Mouse (Mus musculus) activated CD4-positive, CD25-positive, alpha-beta regulatory T cell, adult 4 months (primary cell): ENCODE measurements around the gene Tmem82. TPM values are rescaled to one million over a fixed set of nuclear protein-coding genes. Genes with fewer than 3 reads are reported as not detected.

Source experiments
- ATAC-seq: one replicate; pipeline ENCODE4 v1.8.0; 2017
- polyA plus RNA-seq, 2 experiments: library from polyadenylated mRNA; unstranded; fragments of 100-300 nt; shearing (Covaris generic); gene quantifications; one replicate each; pipeline ENCODE4 v1.2.1; 2017

The Tmem82 gene
- polyA plus RNA-seq, 2 experiments from 2014 or later = 0.19 TPM; not detected in 1

DNA sequence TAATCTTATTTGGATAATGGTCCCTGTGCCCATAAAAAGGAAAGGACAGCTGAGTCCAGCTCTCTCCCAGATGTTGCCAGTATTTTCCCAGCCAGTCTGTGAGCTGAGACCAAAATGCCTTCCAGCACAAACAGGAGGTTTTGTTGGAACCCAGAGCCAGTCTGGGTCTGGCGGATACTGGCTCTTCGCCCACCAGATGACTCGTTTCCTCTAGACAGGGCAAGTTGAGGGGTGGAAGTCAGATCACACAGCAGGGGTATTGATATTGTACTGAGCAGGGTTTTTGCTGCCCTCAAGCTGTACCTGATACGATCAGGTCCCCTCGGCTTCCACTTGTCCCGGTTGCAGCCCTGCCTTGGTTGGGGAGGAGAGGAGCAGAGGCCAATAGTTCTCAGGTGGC, 8.9 kb downstream of the Tmem82 start:
- no peak for ATAC-seq

DNA sequence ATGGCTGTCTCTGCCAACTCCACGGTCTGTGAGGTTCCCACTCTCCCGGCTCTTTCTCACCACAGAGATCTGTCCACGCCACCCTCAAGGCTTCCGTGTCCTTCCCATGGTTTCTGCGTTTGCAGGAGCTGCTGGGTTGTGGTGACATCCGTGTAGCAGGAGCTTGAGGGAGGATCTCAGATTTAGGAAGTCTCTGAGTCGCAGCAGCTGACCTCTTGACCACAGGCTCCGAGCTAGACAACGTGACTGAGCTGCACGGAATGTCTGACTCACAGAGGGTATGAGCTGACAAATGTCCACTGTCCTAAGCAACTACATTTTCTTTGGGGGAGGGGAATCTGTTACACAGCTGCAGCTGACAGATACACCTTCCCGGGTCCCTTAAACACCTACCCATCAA, 12.6 kb downstream of the Tmem82 start, which contains the start of gene Fblim1:
Gene Fblim1 (minus strand): TSS at position 236 of the 400 bp plus-strand sequence.
- ATAC-seq = no peak

- no peak for ATAC-seq
Measured at GRCm38 (mm10) chr4:141605421-141605820, 13.0 kb downstream of the Tmem82 start.

- ATAC-seq = no peak
Measured at GRCm38 (mm10) chr4:141604493-141604892, 13.9 kb downstream of the Tmem82 start.

DNA sequence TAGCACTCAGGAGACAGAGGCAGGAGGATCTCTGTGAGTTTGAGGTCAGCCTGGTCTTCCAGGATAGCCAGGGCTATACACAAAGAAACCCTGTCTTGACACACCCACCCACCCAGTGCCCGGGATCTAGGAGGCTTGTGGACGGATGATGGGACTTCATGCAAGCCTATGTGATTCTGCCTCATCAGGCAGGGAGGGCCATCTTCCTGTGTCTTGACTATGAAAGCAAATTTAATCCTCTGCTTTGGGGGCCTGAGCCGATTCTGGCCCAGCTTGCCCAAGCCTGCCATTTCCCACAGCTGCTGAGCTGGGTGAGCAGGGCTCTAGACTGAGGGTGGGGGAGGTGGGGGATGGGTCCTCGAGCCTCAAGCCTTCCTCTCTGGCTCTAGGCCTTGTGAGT, 14.5 kb downstream of the Tmem82 start:
- no peak for ATAC-seq

- no peak for ATAC-seq
Measured at GRCm38 (mm10) chr4:141602523-141603223, 15.8 kb downstream of the Tmem82 start.

DNA sequence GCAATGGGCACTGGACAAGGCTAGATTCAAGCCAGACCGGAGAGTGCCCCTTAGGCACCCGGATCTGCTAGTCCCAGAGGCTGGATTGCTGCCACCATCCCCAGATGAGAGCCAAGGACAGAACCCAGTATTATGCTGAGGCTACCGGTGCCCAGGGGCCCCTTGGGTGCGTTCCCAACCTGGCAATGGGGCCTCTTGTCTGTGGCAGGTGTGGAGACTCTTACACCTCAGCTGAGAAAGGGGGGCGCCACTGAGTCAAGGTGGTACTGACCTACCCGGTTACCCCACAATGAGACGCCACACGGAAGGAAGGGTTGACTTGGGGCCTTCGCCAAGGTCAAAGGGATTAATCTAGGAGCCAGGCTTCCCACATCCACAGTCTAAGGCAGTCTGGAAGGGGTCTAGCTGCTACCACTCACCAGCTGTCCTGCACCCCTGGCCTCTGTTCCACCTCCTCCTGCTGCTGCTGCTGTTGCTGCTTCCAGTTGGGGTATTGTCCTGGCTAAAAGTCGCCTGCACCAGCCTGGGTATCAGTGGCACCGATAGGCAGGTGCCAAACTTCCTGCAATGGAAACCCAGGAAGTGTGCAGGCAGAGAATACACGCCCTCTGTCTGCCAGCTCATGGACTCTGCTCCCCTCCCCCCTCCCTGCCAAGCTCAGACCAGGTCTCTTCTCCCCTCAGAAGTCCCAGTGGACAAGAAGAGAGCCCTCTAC, 17.1 kb downstream of the Tmem82 start:
- no peak for ATAC-seq

DNA sequence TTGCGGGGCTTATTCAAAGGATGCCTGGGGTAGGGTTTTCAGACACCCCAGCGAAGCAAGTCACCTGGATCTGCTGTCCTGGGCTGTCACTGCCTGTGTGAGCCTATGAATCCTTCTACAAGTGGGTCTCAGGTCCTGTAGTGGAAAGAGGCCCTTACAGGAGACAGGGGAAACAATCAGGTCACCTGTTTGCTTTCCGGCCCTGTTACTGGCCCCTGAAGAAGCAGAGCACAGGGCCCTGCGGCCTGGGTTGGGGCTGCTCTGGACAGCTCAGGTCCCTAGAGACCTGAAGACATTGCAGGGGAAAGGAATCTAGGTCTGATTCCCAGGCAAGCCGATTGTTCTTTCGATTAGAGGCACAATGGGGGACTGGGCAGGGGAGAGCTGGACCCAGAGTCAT, 18.1 kb downstream of the Tmem82 start:
- ATAC-seq = no peak

- no peak for ATAC-seq
Measured at GRCm38 (mm10) chr4:141599251-141600141, 18.9 kb downstream of the Tmem82 start.

DNA sequence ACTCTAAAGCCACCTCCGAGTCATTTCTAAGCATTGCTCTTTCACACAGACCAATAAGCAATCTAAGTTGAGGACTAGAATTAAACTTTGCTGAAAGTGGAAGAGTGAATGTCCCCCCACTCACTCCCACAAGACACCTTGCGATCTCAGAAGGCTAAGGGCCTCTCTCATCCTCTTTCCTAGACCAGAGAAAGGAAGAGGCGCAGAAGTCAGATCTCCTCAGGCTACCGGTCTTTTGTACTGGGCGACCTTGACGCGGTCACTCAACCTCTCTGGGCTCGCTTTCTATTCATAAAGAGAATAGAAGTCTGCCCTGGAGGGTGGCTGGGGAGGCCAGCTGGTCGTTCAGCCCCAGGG, 19.6 kb downstream of the Tmem82 start:
- no peak for ATAC-seq

DNA sequence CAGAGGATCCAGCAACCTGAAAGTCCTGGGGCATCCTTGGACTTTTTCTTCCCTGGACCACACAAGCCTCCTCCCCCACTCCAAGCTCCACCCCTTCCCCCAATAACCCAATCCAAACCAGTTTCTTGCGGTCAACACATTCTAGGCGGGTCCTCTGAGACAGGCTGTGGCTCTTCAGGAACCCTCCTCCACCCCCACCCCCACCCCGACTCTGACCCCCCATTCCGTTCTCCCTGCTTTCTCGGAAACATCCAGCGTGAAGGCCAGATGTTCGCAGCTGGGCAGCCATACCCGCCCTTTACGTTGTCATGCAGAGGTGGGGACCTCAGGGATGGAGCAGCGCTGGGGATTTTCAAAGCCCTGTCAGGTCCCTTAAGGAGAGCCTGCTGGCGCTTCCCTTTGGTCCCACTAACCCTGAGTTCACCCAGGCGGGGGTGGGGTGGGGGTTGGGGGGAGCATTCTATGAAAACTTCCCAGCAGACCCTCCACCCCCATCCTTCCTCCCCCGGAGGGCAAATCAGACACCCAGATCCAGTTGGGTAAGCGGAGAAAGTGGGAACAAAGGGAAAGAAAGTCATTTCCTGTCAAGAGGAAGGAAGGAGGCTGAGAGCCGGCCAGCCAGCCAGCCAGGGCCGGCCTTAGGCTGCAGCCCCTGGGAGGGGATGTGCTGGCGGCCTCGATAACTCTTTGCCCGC, 20.1 kb downstream of the Tmem82 start:
- no peak for ATAC-seq

DNA sequence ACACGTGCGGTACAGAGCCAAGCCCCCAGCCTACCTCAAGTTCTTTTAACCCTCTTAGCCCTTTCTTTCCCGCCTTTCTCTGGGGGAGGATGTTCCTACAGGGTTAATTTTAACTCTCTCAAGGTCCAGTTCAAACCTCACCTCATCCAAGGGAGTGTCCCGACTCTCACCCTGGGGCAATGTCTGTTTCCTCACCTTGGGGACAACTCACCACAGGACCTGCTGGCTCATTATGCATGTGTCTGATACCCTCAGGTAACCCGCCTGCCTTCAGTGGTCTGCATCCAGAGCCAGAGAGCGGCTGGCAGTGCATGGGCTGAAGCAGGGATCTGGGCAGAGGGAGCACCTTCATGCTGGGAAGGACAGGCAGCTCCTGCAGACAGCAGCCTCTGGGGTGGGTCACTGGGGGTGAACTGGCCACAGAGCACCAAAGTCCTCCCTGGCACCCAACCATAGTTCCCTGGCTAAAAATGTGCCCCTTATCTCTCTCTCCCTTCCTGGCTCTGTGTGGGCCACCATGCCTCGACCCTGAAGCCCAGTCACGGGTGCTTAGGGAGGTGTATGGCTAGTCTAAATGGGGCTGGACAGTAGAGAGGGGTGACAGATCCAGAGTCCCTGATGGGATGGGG, 21.6 kb downstream of the Tmem82 start:
- no peak for ATAC-seq

GRCm38 (mm10) chr4:141595605-141596268, 22.7 kb downstream of the Tmem82 start:
- ATAC-seq = no peak

- no peak for ATAC-seq
Measured at GRCm38 (mm10) chr4:141595138-141595537, 23.3 kb downstream of the Tmem82 start.

DNA sequence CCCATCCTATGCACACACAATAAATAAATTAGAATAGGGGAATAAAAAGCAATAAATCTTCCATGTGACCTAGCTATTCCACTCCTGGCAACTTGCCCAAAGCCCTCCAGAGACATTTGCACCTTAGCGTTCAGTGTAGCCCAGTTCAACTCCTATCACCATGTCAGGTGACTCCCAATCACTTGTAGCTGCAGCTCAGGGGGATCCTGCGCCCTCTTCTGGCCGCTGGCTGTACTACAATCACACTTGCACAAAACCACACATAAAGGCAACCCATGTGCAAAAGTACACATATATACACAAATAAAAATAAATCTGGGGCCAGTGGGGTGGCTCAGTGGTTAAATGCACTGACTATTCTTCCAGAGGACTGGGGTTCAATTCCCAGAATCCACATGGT, 26.9 kb downstream of the Tmem82 start:
- no peak for ATAC-seq

DNA sequence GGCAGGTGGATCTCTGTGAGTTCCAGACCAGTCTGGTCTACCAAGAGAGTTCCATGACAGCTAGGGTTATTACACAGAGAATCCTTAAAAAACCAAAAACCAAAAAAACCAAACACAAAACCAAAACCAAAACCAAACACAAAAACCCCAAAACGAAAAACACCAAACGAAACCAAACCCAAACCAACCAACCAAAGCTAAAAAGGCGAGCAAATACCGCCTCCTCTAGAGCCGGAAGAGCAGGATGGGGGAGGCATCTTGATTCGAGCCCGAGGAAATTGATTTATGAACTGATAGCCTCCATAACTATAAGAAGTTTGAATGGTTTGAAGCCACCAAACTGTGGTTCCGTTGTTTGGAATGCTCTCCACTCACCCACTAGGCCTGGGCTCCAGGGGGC, 34.5 kb downstream of the Tmem82 start:
- ATAC-seq = peak; percentile 84

DNA sequence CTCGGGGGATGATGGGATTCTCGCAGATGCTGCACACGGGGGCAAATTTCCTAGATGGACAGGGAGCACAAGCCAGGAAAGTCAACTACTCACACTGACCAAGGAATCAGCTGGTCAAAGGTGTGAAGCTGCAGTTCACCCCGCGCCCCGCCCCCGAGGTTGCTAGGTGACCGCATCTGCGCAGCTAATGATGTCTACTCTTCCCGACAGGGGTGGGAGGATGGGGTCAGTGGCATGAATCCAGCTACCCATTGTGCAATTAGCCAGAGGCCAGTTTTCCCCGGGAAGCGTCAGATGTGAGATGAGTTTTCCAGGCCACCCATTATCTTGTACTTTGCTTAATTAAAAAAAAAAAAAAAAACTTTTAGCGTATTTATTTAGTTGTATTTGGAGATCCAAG, 37.4 kb downstream of the Tmem82 start:
- no peak for ATAC-seq

- ATAC-seq = no peak
Measured at GRCm38 (mm10) chr4:141578833-141579232, 39.6 kb downstream of the Tmem82 start.

DNA sequence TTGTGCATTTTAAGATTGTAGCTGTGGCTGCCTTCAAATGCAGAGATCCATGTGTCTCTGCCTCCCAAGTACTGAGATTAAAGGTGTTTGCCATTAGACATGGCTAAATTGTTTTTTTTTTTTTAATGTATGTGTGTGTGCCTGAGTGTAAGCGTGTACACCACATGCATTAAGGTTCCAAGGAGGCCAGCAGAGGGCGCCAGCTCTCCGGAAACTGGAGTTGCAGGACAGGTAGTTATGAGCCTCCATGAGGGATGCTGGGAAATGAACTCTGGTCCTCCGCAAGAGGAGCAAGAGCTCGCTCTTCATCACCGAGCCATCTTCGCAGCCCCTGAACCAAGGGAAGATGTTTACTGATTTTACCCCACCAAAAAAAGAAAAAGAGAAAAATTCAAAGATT, 41.6 kb downstream of the Tmem82 start:
- no peak for ATAC-seq

DNA sequence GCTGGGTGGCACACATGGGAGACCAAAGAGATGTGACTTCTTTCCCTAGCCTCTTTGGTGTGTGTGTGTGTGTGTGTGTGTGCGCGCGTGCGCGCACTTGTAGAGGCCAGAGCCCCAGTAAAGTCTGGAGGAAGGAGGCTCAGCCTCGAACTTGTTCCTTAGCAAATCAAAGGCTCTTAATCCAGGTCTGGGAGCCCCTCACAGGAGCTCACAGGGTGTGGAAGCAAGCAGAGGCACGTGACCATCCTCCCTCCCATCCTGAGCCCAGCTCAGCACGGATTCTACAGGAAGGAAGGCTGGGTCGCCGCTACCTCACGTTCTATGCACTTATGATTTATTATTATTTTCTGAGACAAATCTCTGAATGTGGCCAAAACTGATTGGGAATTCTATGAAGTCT, 42.0 kb downstream of the Tmem82 start:
- ATAC-seq = no peak
